Mouse (Mus musculus) cerebellum, adult 9-10 months (tissue): ENCODE data around the gene Vmn1r44.
"Not testable (repeated sequence)": the region's sequence is repeated elsewhere in the genome, so short reads cannot be mapped to it uniquely, and the experiment has no call there.

Experiments used
- DNase-seq: peaks from one replicate; pipeline ENCODE4 v3.0.0; 2022

Gene Vmn1r44

GRCm38 (mm10) chr6:89883360-89883759 is at the start of gene Vmn1r44:
Vmn1r44 (plus strand) TSS chr6:89883660.
- DNase-seq = no peak

- DNase-seq = no peak
These were observed 25.9 kb upstream of the Vmn1r44 start for GRCm38 (mm10) chr6:89857552-89857951.

- DNase-seq = no peak
These were observed 23.6 kb upstream of the Vmn1r44 start for GRCm38 (mm10) chr6:89859839-89860238.

- DNase-seq = no peak
These were observed 19.7 kb upstream of the Vmn1r44 start for GRCm38 (mm10) chr6:89863792-89864191.

- DNase-seq = no peak
These were observed 16.2 kb upstream of the Vmn1r44 start for GRCm38 (mm10) chr6:89867276-89867675.

- DNase-seq = no peak
These were observed 15.5 kb upstream of the Vmn1r44 start for GRCm38 (mm10) chr6:89867976-89868375.

GRCm38 (mm10) chr6:89876313-89876712 is 7.1 kb upstream of the Vmn1r44 start, which contains the start of the genes Vmn1r42 and Vmn1r43:
Vmn1r42 (minus strand) TSS chr6:89876413.
Vmn1r43 (minus strand) TSS chr6:89876413.
- not testable (repeated sequence) for DNase-seq

GRCm38 (mm10) chr6:89876963-89877362 is 6.5 kb upstream of the Vmn1r44 start:
- no peak for DNase-seq

GRCm38 (mm10) chr6:89880867-89881266 is 2.6 kb upstream of the Vmn1r44 start:
- DNase-seq = no peak

- DNase-seq = no peak
These were observed 352 bp downstream of the Vmn1r44 start for GRCm38 (mm10) chr6:89883812-89884211.

GRCm38 (mm10) chr6:89940498-89940897 is 57.0 kb downstream of the Vmn1r44 start, which contains the start of gene Vmn1r45:
Vmn1r45 (minus strand) TSS chr6:89940598.
- DNase-seq = not testable (repeated sequence)

- DNase-seq = no peak
These were observed 57.5 kb downstream of the Vmn1r44 start for GRCm38 (mm10) chr6:89940926-89941325.
